Mouse (Mus musculus): ENCODE results near the gene Tcf21. TPM values are rescaled to one million over a fixed set of nuclear protein-coding genes. Genes with fewer than 3 reads are reported as not detected.
A peak's percentile ranks its signal among the peaks of the same experiment; 100 is the strongest.

The Tcf21 gene
- polyA plus RNA-seq (2016; fragmentation: Nextera tagmentation; extraction: Ambion mirVana) = 0.71 and 2.7 TPM in 2 replicates

DNA sequence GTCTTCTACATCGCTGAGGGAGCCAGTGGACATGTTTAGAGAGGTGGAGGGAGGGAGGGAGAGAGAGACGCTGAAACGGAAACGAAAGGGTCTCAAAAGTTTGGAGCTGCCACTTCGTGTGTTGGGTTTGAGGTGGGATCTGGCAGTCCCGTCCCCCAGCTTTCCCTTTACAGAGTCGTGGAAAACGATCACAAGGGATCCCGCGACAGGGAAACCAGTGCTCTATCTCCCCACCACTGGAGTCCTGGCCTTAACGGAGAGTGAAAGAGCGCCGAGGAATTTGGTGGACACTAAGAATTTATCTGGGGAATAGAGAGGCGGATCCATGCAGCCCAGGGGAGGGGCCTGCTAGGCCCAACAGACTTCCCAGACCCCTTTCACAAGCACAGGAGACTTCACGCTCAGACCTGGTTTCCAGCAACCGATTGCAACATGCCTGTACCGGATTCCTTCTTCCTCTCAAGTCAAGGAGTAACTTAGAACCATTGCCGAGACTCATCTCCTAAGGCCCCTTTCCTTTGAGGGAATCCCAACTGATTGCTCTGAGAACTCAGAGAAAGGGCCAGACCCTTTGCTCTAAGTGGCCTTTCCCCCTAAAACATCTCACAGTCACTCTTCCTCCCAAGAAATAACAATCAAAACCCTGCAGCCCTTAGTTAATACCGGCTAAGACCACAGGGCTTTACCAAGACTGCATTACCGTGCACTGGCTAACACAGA, at the start of gene Tcf21:
Gene Tcf21, minus strand, starts transcription at position 304 of the 720 bp plus-strand sequence.
- H3K4me1 ChIP-seq = peaks cover 25% of the 10 kb centered on the region
- DNase-seq (ENCODE audit: low spot score) = peak; percentile 66
- 0 out of 2 replicates have a peak within 1 kb of the TSS, but pooled peaks have one; percentile 34 for H3K27ac ChIP-seq
- peak within 1 kb of the TSS; percentile 44 for H3K4me3 ChIP-seq
- no peaks in the 10 kb centered on the region for H3K9me3 ChIP-seq (replicated peaks)
- H3K27me3 ChIP-seq (ENCODE audit: low read depth, poor library complexity, severe bottlenecking) = peaks cover 96% of the 10 kb centered on the region
- WGBS = 1% methylated on average over 20 of the region's 20 CpGs
- no peaks in the 10 kb centered on the region for H3K36me3 ChIP-seq

DNA sequence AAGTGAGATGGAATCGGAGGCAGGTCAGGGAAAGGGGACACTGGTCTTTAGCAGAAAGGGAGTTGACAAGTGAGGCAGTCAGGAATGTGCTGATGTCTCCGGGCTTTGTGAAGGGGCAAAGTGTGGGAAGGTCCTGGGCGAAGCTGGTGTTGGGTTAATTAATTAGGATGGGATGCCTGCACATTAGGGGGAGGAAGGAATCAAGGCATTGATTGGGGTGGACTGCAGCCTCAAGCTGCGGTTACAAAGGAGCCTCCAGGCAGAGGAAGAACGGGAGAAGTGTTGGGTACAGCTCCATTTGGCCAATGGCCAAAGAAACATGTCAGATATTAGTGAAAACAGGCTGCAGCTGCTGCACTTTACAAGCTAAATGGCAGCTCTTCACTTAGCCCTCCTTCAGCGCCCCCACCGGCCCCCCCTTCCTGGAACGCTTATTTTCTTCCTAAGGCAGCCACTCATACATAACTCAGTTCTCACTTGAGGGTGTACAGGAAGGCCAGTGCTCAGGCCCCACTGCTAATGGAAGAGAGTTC, 48.5 kb upstream of the Tcf21 start:
- no peak for DNase-seq (ENCODE audit: low spot score)
- no peak overlapping the region for H3K27ac ChIP-seq
- 42% methylated on average over 8 of the region's 8 CpGs for WGBS

DNA sequence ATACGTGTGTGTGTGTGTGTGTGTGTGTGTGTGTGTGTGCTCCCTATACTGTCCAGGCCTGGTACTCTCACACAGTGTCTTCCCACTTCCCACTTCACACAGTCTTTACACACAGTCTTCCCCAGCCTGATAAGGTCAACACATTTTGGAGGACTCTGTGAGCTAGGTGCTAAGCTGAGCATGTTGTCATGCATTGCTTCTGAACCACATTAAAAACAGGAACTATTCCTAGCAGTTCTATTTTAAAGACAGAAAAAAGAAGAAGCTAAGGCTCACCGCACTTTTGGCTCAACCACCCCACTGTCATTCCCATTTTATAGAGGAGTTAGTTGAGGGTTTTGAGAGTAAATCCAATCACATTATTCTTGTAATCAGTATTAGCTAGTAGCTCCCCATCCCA, 47.2 kb upstream of the Tcf21 start:
- Histone ChIP-seq H3K4me1 (peaks cover 7% of the 10 kb centered on the region), H3K36me3 (no peaks in the 10 kb centered on the region), H3K9me3 (replicated peaks) (no peaks in the 10 kb centered on the region), H3K4me3 (no peak overlapping the region), H3K27me3 (ENCODE audit: low read depth, poor library complexity, severe bottlenecking) (no peaks in the 10 kb centered on the region), H3K27ac (no peak overlapping the region)
- no peak for DNase-seq (ENCODE audit: low spot score)
- 81% methylated on average over 2 of the region's 2 CpGs for WGBS

More for the DNA sequence above, 48.5 kb upstream of the Tcf21 start:
- Histone ChIP-seq H3K36me3 (no peaks in the 10 kb centered on the region), H3K4me3 (no peak overlapping the region), H3K27me3 (ENCODE audit: low read depth, poor library complexity, severe bottlenecking) (no peaks in the 10 kb centered on the region), H3K4me1 (peaks cover 7% of the 10 kb centered on the region), H3K9me3 (replicated peaks) (no peaks in the 10 kb centered on the region)

DNA sequence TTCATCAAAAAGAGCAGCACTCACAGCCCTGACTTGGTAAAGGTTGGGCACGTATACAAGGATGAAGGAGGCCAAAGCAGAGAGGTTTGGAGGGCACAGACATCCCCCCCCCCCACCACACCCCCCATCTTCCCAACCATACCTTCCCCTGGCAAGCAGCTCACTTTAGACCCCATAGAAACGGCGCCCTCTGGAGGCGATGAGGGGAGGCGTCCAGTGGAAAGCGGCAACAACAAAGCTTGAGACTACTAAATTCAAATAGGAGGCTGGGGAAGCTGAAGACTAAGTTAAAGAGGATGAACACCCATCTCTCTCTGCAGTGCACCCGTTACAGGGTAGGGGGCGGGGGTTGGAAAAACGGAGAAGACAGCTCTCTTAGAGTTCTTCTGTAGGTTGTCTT, 38.1 kb upstream of the Tcf21 start:
- Histone ChIP-seq H3K9me3 (replicated peaks) (no peaks in the 10 kb centered on the region), H3K4me1 (no peaks in the 10 kb centered on the region), H3K4me3 (no peak overlapping the region), H3K36me3 (no peaks in the 10 kb centered on the region), H3K27me3 (ENCODE audit: low read depth, poor library complexity, severe bottlenecking) (no peaks in the 10 kb centered on the region), H3K27ac (no peak overlapping the region)
- WGBS = 27% methylated on average over 9 of the region's 9 CpGs
- peak; percentile 49 for DNase-seq (ENCODE audit: low spot score)

DNA sequence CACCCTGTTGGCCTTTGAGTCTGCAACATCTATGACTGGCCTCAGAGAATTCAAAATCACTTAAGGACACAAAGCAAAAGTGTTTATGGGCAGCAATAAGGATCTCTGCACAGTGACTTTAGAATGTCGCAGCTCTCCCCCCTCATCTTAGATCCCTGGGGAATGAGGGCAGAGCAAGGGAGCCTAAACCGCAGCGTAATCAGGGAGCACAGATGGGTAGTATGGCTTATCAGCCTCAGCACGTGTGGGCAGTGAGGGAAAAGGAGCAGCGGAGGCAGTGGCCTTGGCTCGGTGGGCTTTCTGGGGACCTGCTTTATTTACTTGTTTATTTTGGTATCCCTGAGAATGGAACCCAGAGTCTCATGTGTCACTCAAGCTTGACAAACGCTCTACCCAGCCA, 34.4 kb upstream of the Tcf21 start:
- H3K4me3 ChIP-seq = no peak overlapping the region
- H3K27ac ChIP-seq = no peak overlapping the region
- no peaks in the 10 kb centered on the region for H3K9me3 ChIP-seq (replicated peaks)
- no peak for DNase-seq (ENCODE audit: low spot score)
- no peaks in the 10 kb centered on the region for H3K27me3 ChIP-seq (ENCODE audit: low read depth, poor library complexity, severe bottlenecking)
- H3K36me3 ChIP-seq = no peaks in the 10 kb centered on the region
- no peaks in the 10 kb centered on the region for H3K4me1 ChIP-seq
- WGBS = 45% methylated on average over 7 of the region's 7 CpGs

DNA sequence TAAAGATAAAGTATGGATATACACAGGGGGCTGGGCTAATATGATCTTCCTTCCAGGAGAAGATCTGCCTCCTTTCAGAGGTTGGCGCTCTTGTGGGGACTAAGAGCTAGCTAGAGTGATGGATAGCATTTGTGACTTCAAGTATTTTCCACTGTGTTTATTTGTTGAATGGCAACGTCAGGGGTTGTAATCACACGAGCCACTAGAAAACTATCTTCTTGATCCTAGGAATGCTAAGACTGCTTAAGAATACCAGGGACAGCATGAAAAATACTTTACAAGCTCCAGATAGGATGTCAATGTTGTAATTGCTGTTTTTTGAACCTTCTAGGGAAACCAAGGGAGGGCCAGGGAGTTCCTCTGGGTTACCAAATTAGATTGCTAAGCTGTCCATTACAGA, 25.4 kb upstream of the Tcf21 start:
- peaks cover 12% of the 10 kb centered on the region for H3K4me1 ChIP-seq
- no peaks in the 10 kb centered on the region for H3K36me3 ChIP-seq
- peaks cover 55% of the 10 kb centered on the region for H3K27me3 ChIP-seq (ENCODE audit: low read depth, poor library complexity, severe bottlenecking)
- H3K27ac ChIP-seq = no peak overlapping the region
- no peaks in the 10 kb centered on the region for H3K9me3 ChIP-seq (replicated peaks)
- WGBS = 2% methylated on average over 3 of the region's 3 CpGs
- H3K4me3 ChIP-seq = no peak overlapping the region
- DNase-seq (ENCODE audit: low spot score) = no peak

DNA sequence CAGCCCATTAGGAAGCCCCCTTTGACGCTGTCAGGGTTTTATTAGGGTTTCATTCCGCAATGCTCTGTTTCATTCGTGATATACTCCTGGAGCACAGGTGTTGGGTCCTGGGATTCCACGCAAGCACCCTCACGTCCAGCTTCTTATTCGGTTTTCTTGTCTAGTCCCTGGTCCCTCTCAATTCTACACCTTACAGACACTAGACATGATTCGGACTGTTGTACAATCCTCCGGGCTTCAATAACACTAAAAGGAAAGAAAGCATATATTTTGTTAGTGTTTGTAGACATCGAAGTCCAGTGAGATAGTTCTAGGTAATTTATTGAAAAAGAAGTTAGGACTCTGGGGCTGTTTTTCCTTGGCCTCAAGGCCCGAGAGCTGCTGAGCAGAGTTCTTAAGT, 24.8 kb upstream of the Tcf21 start:
- Histone ChIP-seq H3K36me3 (no peaks in the 10 kb centered on the region), H3K4me3 (no peak overlapping the region), H3K4me1 (peaks cover 12% of the 10 kb centered on the region), H3K27ac (no peak overlapping the region), H3K27me3 (ENCODE audit: low read depth, poor library complexity, severe bottlenecking) (peaks cover 60% of the 10 kb centered on the region), H3K9me3 (replicated peaks) (no peaks in the 10 kb centered on the region)
- WGBS = 13% methylated on average over 10 of the region's 10 CpGs
- no peak for DNase-seq (ENCODE audit: low spot score)

DNA sequence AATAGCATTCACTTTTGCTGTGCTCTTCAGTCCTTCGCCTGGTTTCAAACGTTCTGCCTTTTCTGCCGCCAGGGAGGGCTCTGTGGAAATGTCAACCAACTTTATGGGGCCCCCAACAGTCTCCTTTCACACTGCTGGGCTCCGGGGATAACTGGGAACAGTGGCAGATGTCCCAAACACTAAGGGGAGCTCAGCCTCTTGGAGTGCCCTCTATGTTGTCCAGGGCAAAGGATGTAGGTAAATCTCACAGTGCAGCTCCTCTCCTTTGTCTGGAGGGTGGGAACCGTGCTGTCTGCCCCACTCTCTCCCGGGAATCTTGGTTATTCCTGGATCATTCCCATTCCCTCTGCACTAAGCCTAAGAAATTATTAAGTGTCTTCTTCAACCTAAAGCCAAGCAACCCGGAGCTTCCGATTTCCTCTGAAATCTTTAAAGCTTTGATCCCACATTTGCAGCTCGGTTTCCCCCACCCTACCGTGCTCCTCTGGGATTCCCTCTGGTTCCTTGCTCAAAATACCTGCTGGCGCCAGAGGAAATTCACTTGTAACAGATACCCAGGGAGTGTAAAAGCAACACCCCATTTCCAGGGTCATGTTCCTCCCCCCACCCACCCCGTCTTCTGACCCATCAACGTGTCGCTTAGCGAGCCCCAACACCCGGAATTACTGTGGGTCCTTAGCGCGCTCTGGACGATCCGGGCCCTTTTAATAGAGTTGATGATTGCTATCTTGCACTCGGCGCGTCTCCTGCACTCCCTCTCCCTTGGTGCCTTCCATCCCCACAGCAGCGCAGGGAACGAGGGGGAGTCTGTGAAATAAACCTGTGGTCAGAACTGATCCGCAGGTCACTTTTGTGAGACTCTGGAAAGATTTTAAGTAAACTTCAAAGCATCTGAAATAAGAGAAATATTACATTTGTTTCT, 23.7 kb upstream of the Tcf21 start:
- under 1% methylated on average over 26 of the region's 26 CpGs for WGBS
- Histone ChIP-seq H3K4me3 (peak overlapping the region; percentile 27), H3K27me3 (ENCODE audit: low read depth, poor library complexity, severe bottlenecking) (peaks cover 68% of the 10 kb centered on the region), H3K27ac (no peak overlapping the region), H3K4me1 (peaks cover 16% of the 10 kb centered on the region), H3K36me3 (no peaks in the 10 kb centered on the region), H3K9me3 (replicated peaks) (no peaks in the 10 kb centered on the region)
- DNase-seq (ENCODE audit: low spot score) = peak; percentile 44

DNA sequence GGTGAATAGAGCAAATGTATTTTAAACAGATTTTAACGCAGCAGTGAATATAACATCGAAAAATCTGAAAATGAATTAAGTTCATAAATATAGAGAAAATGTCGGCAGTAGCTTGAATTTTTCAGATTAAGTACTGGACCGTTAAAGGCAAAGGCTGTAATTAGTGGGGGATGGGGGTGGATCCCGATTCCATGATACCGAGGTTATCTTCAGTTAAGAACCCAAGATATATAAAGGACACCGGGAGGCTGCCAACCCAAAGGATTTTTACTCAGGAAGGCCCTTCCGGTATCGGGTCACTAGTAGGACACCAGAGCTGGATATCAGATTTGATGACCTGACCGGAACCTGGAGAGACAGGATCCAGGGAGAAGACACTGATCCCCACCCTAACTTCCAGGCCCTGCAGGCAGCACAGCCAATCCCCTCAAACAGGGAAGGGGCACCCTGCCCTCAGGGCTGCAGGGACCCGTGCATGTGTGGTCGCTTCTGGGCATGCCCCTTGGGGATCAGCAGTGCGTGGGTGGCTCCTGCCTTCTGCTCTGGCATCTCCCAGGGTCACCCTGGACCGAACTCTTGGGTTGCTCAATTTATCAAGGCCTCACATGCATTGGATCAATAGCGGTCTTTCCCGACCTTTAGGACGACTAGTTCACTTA, 22.9 kb upstream of the Tcf21 start:
- Histone ChIP-seq H3K4me1 (peaks cover 16% of the 10 kb centered on the region), H3K9me3 (replicated peaks) (no peaks in the 10 kb centered on the region), H3K27ac (no peak overlapping the region), H3K36me3 (no peaks in the 10 kb centered on the region), H3K4me3 (peak overlapping the region; percentile 27), H3K27me3 (ENCODE audit: low read depth, poor library complexity, severe bottlenecking) (peaks cover 72% of the 10 kb centered on the region)
- DNase-seq (ENCODE audit: low spot score) = peak; percentile 53
- 4% methylated on average over 17 of the region's 17 CpGs for WGBS

DNA sequence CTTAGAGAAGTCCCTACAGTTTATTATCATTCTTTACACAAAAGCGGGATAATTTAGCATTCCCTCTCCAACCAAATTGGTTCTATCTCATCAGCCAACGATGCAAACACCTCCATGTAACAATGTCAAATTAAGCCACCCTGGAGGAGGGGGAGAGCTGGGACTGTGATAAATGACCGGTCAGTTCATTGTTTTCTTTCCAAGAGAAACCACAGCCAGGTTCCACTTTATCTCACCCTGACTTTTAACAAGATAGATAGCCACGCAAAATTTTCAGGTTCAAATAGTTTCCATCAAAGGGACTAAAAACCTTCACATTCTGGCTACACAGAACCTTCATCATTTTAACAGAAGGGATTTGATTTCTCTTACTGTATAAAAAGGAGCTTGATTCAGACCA, 22.1 kb upstream of the Tcf21 start:
- Histone ChIP-seq H3K4me3 (no peak overlapping the region), H3K9me3 (replicated peaks) (no peaks in the 10 kb centered on the region), H3K4me1 (peaks cover 16% of the 10 kb centered on the region), H3K27me3 (ENCODE audit: low read depth, poor library complexity, severe bottlenecking) (peaks cover 72% of the 10 kb centered on the region), H3K27ac (no peak overlapping the region), H3K36me3 (no peaks in the 10 kb centered on the region)
- DNase-seq (ENCODE audit: low spot score) = no peak
- WGBS = 1% methylated on average over 4 of the region's 4 CpGs

DNA sequence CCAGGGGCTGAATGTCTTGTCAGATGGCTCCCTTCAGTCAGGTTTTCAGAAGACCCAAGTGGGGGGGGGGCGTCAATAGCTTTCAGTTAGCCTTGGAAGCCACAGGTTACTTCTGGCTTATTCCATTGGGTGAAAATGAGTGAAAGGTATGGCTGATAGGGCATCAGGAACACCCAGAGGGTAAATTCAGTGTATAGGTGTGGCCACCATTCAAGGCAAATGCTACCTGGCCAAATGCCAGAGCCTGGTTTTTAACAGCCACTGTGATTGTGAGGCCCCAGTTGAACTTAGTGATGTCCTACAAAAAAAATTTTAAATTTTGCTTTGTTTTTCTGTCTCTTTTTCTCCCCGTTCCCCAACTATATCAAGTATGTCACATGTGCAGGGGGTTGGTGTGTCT, 6.3 kb upstream of the Tcf21 start:
- no peak overlapping the region for H3K4me3 ChIP-seq
- H3K27me3 ChIP-seq (ENCODE audit: low read depth, poor library complexity, severe bottlenecking) = peaks cover 50% of the 10 kb centered on the region
- DNase-seq (ENCODE audit: low spot score) = no peak
- no peaks in the 10 kb centered on the region for H3K36me3 ChIP-seq
- WGBS = 88% methylated on average over 2 of the region's 2 CpGs
- no peak overlapping the region for H3K27ac ChIP-seq
- peaks cover 7% of the 10 kb centered on the region; the same call in 1 of the 2 replicates for H3K4me1 ChIP-seq
- no peaks in the 10 kb centered on the region for H3K9me3 ChIP-seq (replicated peaks)

DNA sequence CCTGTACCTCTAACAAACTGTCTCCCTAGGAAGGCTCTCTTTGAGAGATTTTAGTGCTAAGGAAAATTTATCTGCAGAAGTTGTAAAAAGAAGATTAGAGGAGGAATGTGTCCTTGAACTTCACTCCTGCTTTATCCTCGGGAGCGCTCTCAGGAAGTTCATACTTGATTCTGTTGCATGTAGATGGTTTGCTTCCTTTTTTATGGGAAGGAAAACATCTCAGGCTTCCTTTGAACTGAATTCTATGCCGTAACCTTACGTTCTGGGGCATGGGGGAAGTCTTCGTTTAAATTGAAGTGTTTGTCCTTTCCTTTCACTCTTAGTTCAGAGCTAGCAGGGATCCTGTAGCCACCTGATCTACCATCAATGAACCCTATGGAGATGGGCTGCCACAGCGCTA, 2.9 kb upstream of the Tcf21 start:
- H3K4me1 ChIP-seq = peaks cover 20% of the 10 kb centered on the region
- H3K27ac ChIP-seq = no peak overlapping the region
- peaks cover 83% of the 10 kb centered on the region for H3K27me3 ChIP-seq (ENCODE audit: low read depth, poor library complexity, severe bottlenecking)
- no peak overlapping the region for H3K4me3 ChIP-seq
- H3K9me3 ChIP-seq (replicated peaks) = no peaks in the 10 kb centered on the region
- WGBS = 10% methylated on average over 6 of the region's 6 CpGs
- DNase-seq (ENCODE audit: low spot score) = no peak
- H3K36me3 ChIP-seq = no peaks in the 10 kb centered on the region
